Mouse (Mus musculus) ES-Bruce4 (cell line): ENCODE measurements at regions not wholly inside any gene's neighbourhood (a gene's known extent, or its start where the extent isn't known, plus 50 kb on each side); places are given as distances from the start of the nearest gene placed in this dataset.

ENCODE experiments used
- H3K27ac ChIP-seq: 2 replicates; pipeline ENCODE4 v1.5.1; 2012; ENCODE audit warnings: low read length, inconsistent platforms; ENCODE audit not compliant: insufficient read depth
- H3K27me3 ChIP-seq: 2 replicates; pipeline ENCODE4 v1.6.1; 2012; ENCODE audit warnings: mild to moderate bottlenecking, low read length, inconsistent platforms; ENCODE audit not compliant: control insufficient read depth, poor library complexity, insufficient read depth, severe bottlenecking
- H3K36me3 ChIP-seq: 2 replicates; pipeline ENCODE4 v1.6.1; 2012; ENCODE audit warnings: inconsistent platforms, mild to moderate bottlenecking, low read length, moderate library complexity; ENCODE audit not compliant: control insufficient read depth, poor library complexity, insufficient read depth, severe bottlenecking
- H3K4me1 ChIP-seq: one replicate; pipeline ENCODE4 v1.8.1; 2011; ENCODE audit warnings: low read length; ENCODE audit not compliant: control insufficient read depth, insufficient read depth
- H3K4me3 ChIP-seq: 2 replicates; pipeline ENCODE4 v1.5.1; 2011; ENCODE audit warnings: low read depth, mild to moderate bottlenecking, low read length
- H3K9ac ChIP-seq: 2 replicates; pipeline ENCODE4 v1.6.1; 2012; ENCODE audit warnings: low read depth, mild to moderate bottlenecking, inconsistent platforms; ENCODE audit not compliant: poor library complexity, severe bottlenecking
- H3K9me3 ChIP-seq: replicated peaks from 2 replicates; pipeline ENCODE4 v1.6.1; 2012; ENCODE audit warnings: mild to moderate bottlenecking, low read length, inconsistent platforms; ENCODE audit not compliant: control insufficient read depth, poor library complexity, insufficient read depth, severe bottlenecking
- CTCF ChIP-seq: IDR thresholded peaks from one replicate; pipeline ENCODE4 v1.8.1; 2011; ENCODE audit warnings: low read depth, low read length
- EP300 ChIP-seq: IDR thresholded peaks from 2 replicates; pipeline ENCODE4 v1.6.1; 2011; ENCODE audit warnings: low read depth, low read length; ENCODE audit not compliant: insufficient read depth
- POLR2A ChIP-seq: IDR thresholded peaks from one replicate; pipeline ENCODE4 v1.8.1; 2011; ENCODE audit warnings: low read length; ENCODE audit not compliant: insufficient read depth

GRCm38 (mm10) chr8:15610217-15610616 lies 564.3 kb upstream of the BB014433 start:
- TF ChIP-seq EP300 (no peak), CTCF (no peak), POLR2A (no peak)
- Histone ChIP-seq H3K4me3 (no peak overlapping the region), H3K9me3 (no peaks in the 10 kb centered on the region), H3K4me1 (no peaks in the 10 kb centered on the region), H3K27ac (no peak overlapping the region), H3K36me3 (no peaks in the 10 kb centered on the region), H3K9ac (no peak overlapping the region), H3K27me3 (no peaks in the 10 kb centered on the region)

DNA sequence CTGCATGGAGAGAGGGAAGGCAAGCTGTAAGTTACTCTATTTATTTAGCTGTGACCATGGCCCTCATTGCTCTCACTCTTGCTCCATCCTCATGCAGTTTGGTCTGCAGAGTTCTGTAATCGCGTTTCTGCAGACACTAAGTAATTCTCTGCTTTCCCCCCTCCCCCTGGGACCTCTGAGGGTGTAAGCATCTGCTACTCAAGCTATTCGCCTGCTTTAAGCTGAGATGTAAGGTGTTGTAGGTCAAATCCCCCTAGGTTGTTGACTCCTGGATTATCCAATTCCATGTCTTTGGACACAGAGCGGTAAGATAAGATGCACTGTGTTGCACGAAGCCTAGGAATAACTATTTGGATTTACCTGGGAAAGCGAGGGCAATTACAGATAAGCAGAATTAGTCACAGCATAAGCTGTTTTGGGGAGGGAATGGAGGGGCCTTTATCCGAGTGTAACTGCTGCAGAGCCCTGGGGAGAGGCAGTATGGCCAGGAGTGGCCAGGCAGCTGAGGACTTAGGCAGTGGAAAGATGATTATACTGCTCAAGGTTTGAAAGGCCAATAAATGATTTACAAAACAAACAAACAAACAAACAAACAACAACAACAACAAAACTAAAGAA lies 561.8 kb upstream of the BB014433 start:
- TF ChIP-seq EP300 (no peak), POLR2A (no peak), CTCF (no peak)
- H3K4me3 ChIP-seq = no peak overlapping the region
- no peak overlapping the region for H3K9ac ChIP-seq
- no peak overlapping the region for H3K27ac ChIP-seq
- H3K27me3 ChIP-seq = no peaks in the 10 kb centered on the region
- no peaks in the 10 kb centered on the region for H3K36me3 ChIP-seq
- H3K4me1 ChIP-seq = no peaks in the 10 kb centered on the region
- H3K9me3 ChIP-seq = no peaks in the 10 kb centered on the region

GRCm38 (mm10) chr8:15601531-15601930 lies 555.7 kb upstream of the BB014433 start:
- Histone ChIP-seq H3K9ac (no peak overlapping the region), H3K36me3 (no peaks in the 10 kb centered on the region), H3K9me3 (peaks cover 8% of the 10 kb centered on the region; the same call in 1 of the 2 replicates), H3K27me3 (no peaks in the 10 kb centered on the region), H3K4me3 (no peak overlapping the region), H3K27ac (no peak overlapping the region), H3K4me1 (no peaks in the 10 kb centered on the region)
- TF ChIP-seq POLR2A (no peak), CTCF (peak; percentile 1), EP300 (no peak)

GRCm38 (mm10) chr8:15593106-15593505 lies 547.2 kb upstream of the BB014433 start:
- H3K9ac ChIP-seq = no peak overlapping the region
- no peaks in the 10 kb centered on the region for H3K4me1 ChIP-seq
- H3K27ac ChIP-seq = no peak overlapping the region
- no peaks in the 10 kb centered on the region for H3K27me3 ChIP-seq
- TF ChIP-seq CTCF (no peak), EP300 (no peak), POLR2A (no peak)
- H3K36me3 ChIP-seq = no peaks in the 10 kb centered on the region
- H3K4me3 ChIP-seq = no peak overlapping the region
- no peaks in the 10 kb centered on the region for H3K9me3 ChIP-seq

GRCm38 (mm10) chr8:15583782-15584181 lies 537.9 kb upstream of the BB014433 start:
- Histone ChIP-seq H3K4me3 (no peak overlapping the region), H3K27me3 (no peaks in the 10 kb centered on the region), H3K36me3 (no peaks in the 10 kb centered on the region), H3K27ac (no peak overlapping the region), H3K9ac (no peak overlapping the region), H3K4me1 (no peaks in the 10 kb centered on the region), H3K9me3 (no peaks in the 10 kb centered on the region)
- TF ChIP-seq POLR2A = no peak
- no peak for TF ChIP-seq CTCF
- no peak for TF ChIP-seq EP300

DNA sequence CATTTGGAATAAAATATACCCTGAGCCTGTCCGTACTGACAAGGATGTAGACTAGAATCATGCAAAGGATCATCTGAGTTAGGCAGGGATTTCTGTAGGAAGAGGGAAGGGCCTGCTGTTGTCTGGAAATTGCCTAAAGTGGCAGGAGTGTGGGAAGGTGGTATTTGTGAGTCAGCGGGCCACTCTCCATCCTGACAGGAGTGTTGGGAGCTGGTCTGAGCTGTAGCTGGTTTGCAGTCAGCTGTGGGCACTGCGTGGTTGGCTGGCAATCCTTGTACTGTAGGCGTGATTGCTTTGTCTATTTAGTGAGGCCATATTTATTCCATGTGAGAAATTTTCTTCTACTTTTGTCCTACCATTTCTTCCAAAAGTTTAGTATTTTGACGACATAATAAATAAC lies 524.2 kb upstream of the BB014433 start:
- TF ChIP-seq CTCF (no peak), POLR2A (no peak), EP300 (no peak)
- Histone ChIP-seq H3K9me3 (0 out of 2 replicates have a peak, but pooled peaks cover 3% of the 10 kb centered on the region), H3K9ac (no peak overlapping the region)

More for the DNA sequence above, 524.2 kb upstream of the BB014433 start:
- Histone ChIP-seq H3K27me3 (no peaks in the 10 kb centered on the region; the same call in 1 of the 2 replicates), H3K4me3 (no peak overlapping the region), H3K4me1 (no peaks in the 10 kb centered on the region), H3K27ac (no peak overlapping the region), H3K36me3 (no peaks in the 10 kb centered on the region)
